Mouse (Mus musculus) midbrain, postnatal 0 days (tissue): ENCODE results near the gene Xpo6. TPM values are rescaled to one million over a fixed set of nuclear protein-coding genes. Genes with fewer than 3 reads are reported as not detected.

ENCODE experiments used
- ATAC-seq: fragments of 200-750 bp; cut with Nextera tagmentation; 2 replicates; pipeline ENCODE4 v1.8.0; 2017; ENCODE audit warnings: moderate number of reproducible peaks, mild to moderate bottlenecking, moderate TSS enrichment, moderate library complexity; ENCODE audit not compliant: low FRiP score
- DNase-seq: peaks from one replicate; pipeline ENCODE4 v3.0.0-alpha.2; 2015; ENCODE audit warnings: low spot score
- H3K27ac ChIP-seq: fragments of 300-500 bp; sonication (generic); 2 replicates; pipeline ENCODE4 v1.5.1; 2014; ENCODE audit warnings: low read depth, mild to moderate bottlenecking, low read length, mixed read lengths
- H3K27me3 ChIP-seq: fragments of 300-500 bp; sonication (generic); 2 replicates; pipeline ENCODE4 v1.6.1; 2014; ENCODE audit warnings: low read length, control low read depth, mixed read lengths; ENCODE audit not compliant: insufficient read depth
- H3K36me3 ChIP-seq: fragments of 300-500 bp; sonication (generic); 2 replicates; pipeline ENCODE4 v1.6.1; 2014; ENCODE audit warnings: low read length, control low read depth, mixed read lengths; ENCODE audit not compliant: insufficient read depth
- H3K4me1 ChIP-seq: fragments of 300-500 bp; sonication (generic); 2 replicates; pipeline ENCODE4 v1.6.1; 2014; ENCODE audit warnings: mild to moderate bottlenecking, control low read depth, antibody characterized with exemption, low read length, mixed read lengths; ENCODE audit not compliant: insufficient read depth
- H3K4me2 ChIP-seq: fragments of 300-500 bp; sonication (generic); 2 replicates; pipeline ENCODE4 v1.6.1; 2014; ENCODE audit warnings: low read depth, mild to moderate bottlenecking, low read length, mixed read lengths; ENCODE audit not compliant: poor library complexity, severe bottlenecking
- H3K4me3 ChIP-seq: fragments of 300-500 bp; sonication (generic); 2 replicates; pipeline ENCODE4 v1.5.1; 2014; ENCODE audit warnings: low read depth, mild to moderate bottlenecking, low read length, moderate library complexity
- H3K9ac ChIP-seq: fragments of 300-500 bp; sonication (generic); replicated peaks from 2 replicates; pipeline ENCODE4 v1.6.1; 2014; ENCODE audit warnings: mild to moderate bottlenecking, low read length, moderate library complexity, mixed read lengths; ENCODE audit not compliant: poor library complexity, severe bottlenecking
- H3K9me3 ChIP-seq: fragments of 300-500 bp; sonication (generic); 2 replicates; pipeline ENCODE4 v1.6.1; 2016; ENCODE audit warnings: low read length, control low read depth
- CTCF ChIP-seq: IDR thresholded peaks from 2 replicates; pipeline ENCODE4 v1.5.1; 2016; ENCODE audit warnings: antibody characterized with exemption, mild to moderate bottlenecking
- WGBS: fragments of 180-500 bp; shearing (Covaris S2); extraction: QIAGEN DNeasy Blood & Tissue Kit; methylation state at CpG from one replicate; pipeline ENCODE4 v1.1.7; 2014; 5-methylcytosine and 5-hydroxymethylcytosine counted together
- polyA plus RNA-seq: library from polyadenylated mRNA; unstranded; fragments of >200 nt; fragmentation: Nextera tagmentation; extraction: Ambion mirVana; gene quantifications from 2 replicates; pipeline ENCODE4 v1.2.1, GENCODE M21; 2015
- total RNA-seq: library from RNA; depleted of rRNA; stranded (reverse); fragments of >200 nt; gene quantifications from 2 replicates; pipeline ENCODE4 v1.2.3, GENCODE M21; 2014

The Xpo6 gene
- total and polyA plus RNA-seq, 2 experiments from 2014 or later = 46.9 to 157 TPM

DNA sequence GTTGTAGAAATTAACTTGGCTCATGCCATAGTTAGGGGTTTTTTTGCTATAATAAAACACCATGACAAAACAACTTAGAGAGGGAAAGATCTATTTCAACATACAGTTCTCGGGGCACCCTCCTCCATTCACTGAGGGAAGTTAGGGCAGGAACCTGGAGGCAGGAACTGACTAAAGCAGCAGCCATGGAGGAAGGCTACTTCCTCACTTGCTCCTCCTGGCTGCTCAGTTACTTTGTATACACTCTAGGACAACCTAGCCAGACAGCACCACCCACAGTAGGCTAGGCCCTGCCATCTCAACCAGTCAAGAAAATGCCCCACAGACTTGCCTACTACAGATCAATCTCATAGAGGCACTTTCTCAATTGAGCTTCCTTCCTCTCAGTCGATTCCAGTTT, 55.9 kb downstream of the Xpo6 start:
- H3K27me3 ChIP-seq = no peaks in the 10 kb centered on the region
- no peak overlapping the region for H3K27ac ChIP-seq
- 91% methylated on average over 2 of the region's 2 CpGs for WGBS
- H3K9me3 ChIP-seq = no peaks in the 10 kb centered on the region
- H3K36me3 ChIP-seq = peaks cover 40% of the 10 kb centered on the region
- no peak for TF ChIP-seq CTCF
- H3K4me1 ChIP-seq = no peaks in the 10 kb centered on the region
- no peak overlapping the region for H3K4me2 ChIP-seq
- no peak overlapping the region for H3K9ac ChIP-seq
- DNase-seq (no peak), ATAC-seq (no peak)
- no peak overlapping the region for H3K4me3 ChIP-seq

DNA sequence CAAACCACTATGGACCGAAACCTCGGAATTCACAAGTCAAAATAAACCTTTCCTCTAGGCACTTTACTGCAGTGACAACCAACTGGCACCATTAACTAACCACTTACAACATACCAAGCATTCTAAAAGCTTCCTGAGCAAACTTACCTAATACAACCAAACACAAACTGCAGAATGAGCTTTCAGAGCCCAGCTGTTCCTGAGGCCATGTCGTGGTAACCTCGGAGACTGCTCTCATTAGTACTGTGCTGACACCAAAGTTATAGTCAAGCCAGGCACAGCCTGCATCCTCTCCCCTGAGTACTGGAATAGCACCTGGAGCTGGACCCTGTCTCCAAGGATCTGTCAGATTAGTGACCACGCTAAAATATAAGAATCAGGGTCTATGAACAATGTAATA, 62.5 kb downstream of the Xpo6 start:
- TF ChIP-seq CTCF = no peak
- Histone ChIP-seq H3K36me3 (peaks cover 21% of the 10 kb centered on the region), H3K4me3 (no peak overlapping the region), H3K4me2 (no peak overlapping the region), H3K9ac (no peak overlapping the region), H3K9me3 (no peaks in the 10 kb centered on the region), H3K27me3 (no peaks in the 10 kb centered on the region), H3K4me1 (no peaks in the 10 kb centered on the region), H3K27ac (no peak overlapping the region)
- ATAC-seq (no peak), DNase-seq (no peak)
- 95% methylated on average over 5 of the region's 5 CpGs for WGBS

DNA sequence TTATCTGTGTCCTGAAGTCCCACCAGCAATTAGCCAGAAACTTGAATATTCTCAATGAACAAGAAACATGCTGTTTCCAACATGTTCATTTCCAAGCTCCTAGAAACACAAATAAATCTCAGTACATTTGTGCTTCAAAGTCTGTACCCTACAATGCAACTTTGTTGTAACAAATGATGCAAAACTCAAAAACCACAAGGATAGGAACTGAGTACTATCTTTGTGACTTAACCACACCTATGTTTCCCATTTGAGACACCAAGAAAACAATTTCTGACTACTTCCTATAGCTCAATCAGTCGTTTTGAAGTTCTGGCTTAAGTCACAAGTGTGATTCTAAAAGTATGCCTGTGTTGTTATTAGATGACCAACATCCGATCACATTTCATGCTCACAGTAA, 64.9 kb downstream of the Xpo6 start:
- TF ChIP-seq CTCF = no peak
- Histone ChIP-seq H3K9me3 (no peaks in the 10 kb centered on the region), H3K27me3 (no peaks in the 10 kb centered on the region), H3K27ac (no peak overlapping the region), H3K4me1 (no peaks in the 10 kb centered on the region), H3K4me2 (no peak overlapping the region), H3K4me3 (no peak overlapping the region), H3K36me3 (peaks cover 20% of the 10 kb centered on the region), H3K9ac (no peak overlapping the region)
- ATAC-seq (no peak), DNase-seq (no peak)
- WGBS = 87% methylated on average over 2 of the region's 2 CpGs

DNA sequence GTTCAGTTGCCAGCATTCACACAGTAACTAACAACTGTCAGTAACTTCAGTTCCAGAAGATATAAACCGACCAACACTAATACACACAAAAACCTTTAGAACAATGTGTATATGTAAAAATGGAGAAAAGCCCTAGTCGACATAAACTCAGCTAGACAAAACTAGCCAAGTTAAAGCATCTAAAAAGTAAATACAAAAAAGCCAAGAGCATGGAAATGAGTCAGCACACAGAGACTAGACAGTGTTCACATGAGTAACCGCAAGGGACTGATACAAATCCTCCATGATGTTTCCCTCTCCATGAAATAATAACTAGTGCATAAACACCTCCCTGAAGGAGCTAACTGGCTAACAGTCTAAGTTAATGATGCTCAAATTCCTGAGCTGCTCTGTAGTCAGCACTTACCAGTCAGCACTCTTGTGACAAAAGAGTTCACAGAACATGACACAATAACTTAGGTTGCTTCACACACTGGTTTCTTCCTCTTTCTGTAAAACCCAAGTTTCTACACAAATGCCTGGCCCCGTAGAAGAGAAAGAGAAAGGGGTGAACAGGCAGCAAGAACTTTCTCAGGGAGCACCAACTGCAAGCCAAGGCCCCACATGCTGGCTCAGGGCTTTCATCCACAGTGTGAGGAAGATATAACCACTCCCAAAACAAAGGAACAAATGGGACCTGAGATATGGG, 65.5 kb downstream of the Xpo6 start:
- no peak overlapping the region for H3K4me3 ChIP-seq
- peaks cover 23% of the 10 kb centered on the region for H3K36me3 ChIP-seq
- H3K9me3 ChIP-seq = no peaks in the 10 kb centered on the region
- TF ChIP-seq CTCF = no peak
- H3K4me2 ChIP-seq = no peak overlapping the region
- no peaks in the 10 kb centered on the region for H3K4me1 ChIP-seq
- no peak overlapping the region for H3K27ac ChIP-seq
- no peaks in the 10 kb centered on the region for H3K27me3 ChIP-seq
- ATAC-seq (no peak), DNase-seq (no peak)
- WGBS = 93% methylated on average over 4 of the region's 4 CpGs
- H3K9ac ChIP-seq = no peak overlapping the region

DNA sequence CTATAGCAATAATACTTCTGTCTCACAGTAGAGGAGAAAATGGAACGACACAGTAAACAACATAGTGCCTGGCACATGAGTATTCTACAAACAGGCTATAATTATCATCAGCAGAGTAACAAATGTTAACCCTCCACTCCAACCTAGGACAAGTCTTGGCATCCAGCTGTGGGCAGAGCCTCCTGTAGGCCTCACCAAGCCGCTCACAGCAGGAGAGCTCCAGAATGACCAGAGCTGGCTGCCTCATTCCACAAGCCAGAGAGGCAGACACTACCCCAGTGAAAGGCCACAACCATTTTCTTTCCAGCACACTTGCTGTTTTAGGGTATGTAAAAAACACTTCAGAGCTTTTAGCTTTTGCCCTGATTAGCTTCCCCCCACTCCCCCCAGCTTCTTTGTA, 72.6 kb downstream of the Xpo6 start:
- TF ChIP-seq CTCF = no peak
- Histone ChIP-seq H3K4me3 (no peak overlapping the region), H3K27ac (no peak overlapping the region), H3K4me2 (no peak overlapping the region), H3K4me1 (no peaks in the 10 kb centered on the region), H3K27me3 (no peaks in the 10 kb centered on the region), H3K9ac (no peak overlapping the region), H3K9me3 (no peaks in the 10 kb centered on the region), H3K36me3 (peaks cover 56% of the 10 kb centered on the region)
- no peak for DNase-seq
- WGBS = 90% methylated on average over 2 of the region's 2 CpGs
- ATAC-seq = no peak

DNA sequence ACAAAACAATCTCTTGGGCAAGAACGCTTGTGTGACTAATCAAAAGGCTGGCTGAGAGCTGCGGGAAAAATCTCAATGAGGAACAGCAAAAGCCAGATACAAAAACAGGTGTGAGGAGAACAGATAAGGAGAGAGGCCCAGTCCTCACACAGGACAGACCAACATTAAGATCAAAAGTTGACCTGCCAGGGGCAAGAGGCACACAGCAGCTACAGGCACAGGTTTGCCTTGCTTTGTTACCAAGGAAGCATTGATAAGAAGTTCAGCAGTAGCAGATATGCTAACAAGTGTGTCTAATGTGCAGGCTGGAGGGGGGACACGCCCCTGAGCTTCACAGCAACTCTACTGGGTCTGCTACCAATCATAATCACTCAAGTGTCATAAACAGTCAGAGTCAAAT, 73.8 kb downstream of the Xpo6 start:
- H3K4me3 ChIP-seq = no peak overlapping the region
- no peak overlapping the region for H3K27ac ChIP-seq
- H3K4me1 ChIP-seq = no peaks in the 10 kb centered on the region
- ATAC-seq (no peak), DNase-seq (no peak)
- no peak for TF ChIP-seq CTCF
- no peak overlapping the region for H3K9ac ChIP-seq
- no peaks in the 10 kb centered on the region for H3K27me3 ChIP-seq
- no peak overlapping the region for H3K4me2 ChIP-seq
- no peaks in the 10 kb centered on the region for H3K9me3 ChIP-seq
- WGBS = 84% methylated on average over 3 of the region's 3 CpGs
- peaks cover 60% of the 10 kb centered on the region for H3K36me3 ChIP-seq
